Mouse (Mus musculus) limb, embryonic 12.5 days (tissue): Measurements from ENCODE around the gene Rpl29. TPM values are rescaled to one million over a fixed set of nuclear protein-coding genes. Genes with fewer than 3 reads are reported as not detected.
A peak's percentile ranks its signal among the peaks of the same experiment; 100 is the strongest.

Experiments used
- ATAC-seq: fragments of 200-750 bp; cut with Nextera tagmentation; 2 replicates; pipeline ENCODE4 v1.8.0; 2017; ENCODE audit warnings: low read depth, moderate TSS enrichment; ENCODE audit not compliant: insufficient number of reproducible peaks, insufficient read depth, low FRiP score, low TSS enrichment
- H3K27ac ChIP-seq: fragments of 300-500 bp; sonication (generic); 2 replicates; pipeline ENCODE4 v1.5.1; 2016; ENCODE audit warnings: mild to moderate bottlenecking, moderate library complexity
- H3K27me3 ChIP-seq: fragments of 300-500 bp; sonication (generic); 2 replicates; pipeline ENCODE4 v1.6.1; 2016; ENCODE audit warnings: mild to moderate bottlenecking, moderate library complexity
- H3K36me3 ChIP-seq: fragments of 300-500 bp; sonication (generic); 2 replicates; pipeline ENCODE4 v1.6.1; 2016; ENCODE audit warnings: mild to moderate bottlenecking, moderate library complexity
- H3K4me1 ChIP-seq: fragments of 300-500 bp; sonication (generic); replicated peaks from 2 replicates; pipeline ENCODE4 v1.6.1; 2016
- H3K4me2 ChIP-seq: fragments of 300-500 bp; sonication (generic); 2 replicates; pipeline ENCODE4 v1.6.1; 2016; ENCODE audit warnings: mild to moderate bottlenecking, moderate library complexity
- H3K4me3 ChIP-seq: fragments of 300-500 bp; sonication (generic); replicated peaks from 2 replicates; pipeline ENCODE4 v1.5.1; 2016; ENCODE audit warnings: mild to moderate bottlenecking
- H3K9ac ChIP-seq: fragments of 300-500 bp; sonication (generic); replicated peaks from 2 replicates; pipeline ENCODE4 v1.6.1; 2016; ENCODE audit warnings: mild to moderate bottlenecking, moderate library complexity
- H3K9me3 ChIP-seq: fragments of 300-500 bp; sonication (generic); 2 replicates; pipeline ENCODE4 v1.6.1; 2016; ENCODE audit warnings: mild to moderate bottlenecking, moderate library complexity
- WGBS: fragments of 180-500 bp; shearing (Covaris S2); methylation state at CpG from one replicate; pipeline ENCODE4 v1.1.7; 2016; 5-methylcytosine and 5-hydroxymethylcytosine counted together
- polyA plus RNA-seq: library from polyadenylated mRNA; unstranded; fragments of >200 nt; fragmentation: Nextera tagmentation; extraction: Ambion mirVana; gene quantifications from 2 replicates; pipeline ENCODE4 v1.2.1, GENCODE M21; 2016

Gene Rpl29
- polyA plus RNA-seq: 938 and 976 TPM in 2 replicates

GRCm38 (mm10) chr9:106429221-106430014 is at the start of gene Rpl29:
TSS of gene Rpl29 (plus strand) at chr9:106429454.
- Histone ChIP-seq H3K4me2 (peak within 1 kb of the TSS; percentile 84), H3K9ac (peak within 1 kb of the TSS; percentile 97), H3K4me3 (peak within 1 kb of the TSS; percentile 89), H3K36me3 (peaks cover 39% of the 10 kb centered on the region), H3K4me1 (peaks cover 12% of the 10 kb centered on the region), H3K27ac (peak within 1 kb of the TSS; percentile 96), H3K9me3 (no peaks in the 10 kb centered on the region), H3K27me3 (no peaks in the 10 kb centered on the region)
- peak; percentile 87 for ATAC-seq
- WGBS: under 1% methylated on average over 55 of the region's 55 CpGs

GRCm38 (mm10) chr9:106386181-106386864 is 42.9 kb upstream of the Rpl29 start:
- Histone ChIP-seq H3K9ac (no peak overlapping the region), H3K27me3 (no peaks in the 10 kb centered on the region), H3K36me3 (no peaks in the 10 kb centered on the region), H3K9me3 (no peaks in the 10 kb centered on the region), H3K4me3 (no peak overlapping the region), H3K4me1 (peaks cover 36% of the 10 kb centered on the region), H3K27ac (no peak overlapping the region), H3K4me2 (no peak overlapping the region)
- ATAC-seq: no peak
- WGBS: 86% methylated on average over 12 of the region's 12 CpGs

GRCm38 (mm10) chr9:106392828-106393527 is 36.3 kb upstream of the Rpl29 start:
- H3K4me3 ChIP-seq: no peak overlapping the region
- H3K36me3 ChIP-seq: no peaks in the 10 kb centered on the region
- H3K27ac ChIP-seq: no peak overlapping the region
- 70% methylated on average over 11 of the region's 11 CpGs for WGBS
- no peaks in the 10 kb centered on the region for H3K27me3 ChIP-seq
- no peak overlapping the region for H3K9ac ChIP-seq
- H3K4me2 ChIP-seq: no peak overlapping the region
- ATAC-seq: no peak
- no peaks in the 10 kb centered on the region for H3K9me3 ChIP-seq
- peaks cover 23% of the 10 kb centered on the region for H3K4me1 ChIP-seq

- Histone ChIP-seq H3K9me3 (no peaks in the 10 kb centered on the region), H3K36me3 (no peaks in the 10 kb centered on the region), H3K4me3 (no peak overlapping the region), H3K27me3 (no peaks in the 10 kb centered on the region), H3K4me2 (no peak overlapping the region), H3K9ac (no peak overlapping the region), H3K4me1 (peaks cover 23% of the 10 kb centered on the region), H3K27ac (no peak overlapping the region)
- WGBS: 92% methylated on average over 8 of the region's 8 CpGs
- ATAC-seq: no peak
These were observed 35.7 kb upstream of the Rpl29 start for GRCm38 (mm10) chr9:106393548-106393947.

GRCm38 (mm10) chr9:106394649-106395602 is 34.3 kb upstream of the Rpl29 start:
- ATAC-seq: no peak
- no peaks in the 10 kb centered on the region for H3K9me3 ChIP-seq
- peak overlapping the region; percentile 4; the same call in 1 of the 2 replicates for H3K27ac ChIP-seq
- no peak overlapping the region for H3K4me3 ChIP-seq
- H3K9ac ChIP-seq: peak overlapping the region; percentile 37
- 57% methylated on average over 11 of the region's 11 CpGs for WGBS
- H3K4me2 ChIP-seq: no peak overlapping the region
- H3K4me1 ChIP-seq: peaks cover 30% of the 10 kb centered on the region
- no peaks in the 10 kb centered on the region for H3K27me3 ChIP-seq
- H3K36me3 ChIP-seq: no peaks in the 10 kb centered on the region

- H3K4me1 ChIP-seq: peaks cover 21% of the 10 kb centered on the region
- no peak overlapping the region for H3K9ac ChIP-seq
- H3K4me3 ChIP-seq: no peak overlapping the region
- 67% methylated on average over 4 of the region's 4 CpGs for WGBS
- H3K4me2 ChIP-seq: no peak overlapping the region
- H3K27ac ChIP-seq: no peak overlapping the region
- no peak for ATAC-seq
- H3K27me3 ChIP-seq: no peaks in the 10 kb centered on the region
- H3K36me3 ChIP-seq: no peaks in the 10 kb centered on the region
- no peaks in the 10 kb centered on the region for H3K9me3 ChIP-seq
These were observed 31.5 kb upstream of the Rpl29 start for GRCm38 (mm10) chr9:106397733-106398132.

- Histone ChIP-seq H3K36me3 (no peaks in the 10 kb centered on the region), H3K9me3 (no peaks in the 10 kb centered on the region), H3K4me1 (peaks cover 24% of the 10 kb centered on the region), H3K27ac (no peak overlapping the region), H3K9ac (no peak overlapping the region), H3K27me3 (no peaks in the 10 kb centered on the region), H3K4me2 (no peak overlapping the region), H3K4me3 (no peak overlapping the region)
- WGBS: 71% methylated on average over 9 of the region's 9 CpGs
- no peak for ATAC-seq
These were observed 30.5 kb upstream of the Rpl29 start for GRCm38 (mm10) chr9:106398667-106399311.

- 60% methylated on average over 3 of the region's 3 CpGs for WGBS
- Histone ChIP-seq H3K36me3 (no peaks in the 10 kb centered on the region), H3K9me3 (no peaks in the 10 kb centered on the region), H3K27ac (no peak overlapping the region), H3K4me1 (peaks cover 18% of the 10 kb centered on the region), H3K9ac (no peak overlapping the region), H3K4me3 (no peak overlapping the region), H3K27me3 (no peaks in the 10 kb centered on the region), H3K4me2 (no peak overlapping the region)
- no peak for ATAC-seq
These were observed 29.4 kb upstream of the Rpl29 start for GRCm38 (mm10) chr9:106399808-106400207.

- 79% methylated on average over 5 of the region's 5 CpGs for WGBS
- ATAC-seq: no peak
These were observed 27.1 kb upstream of the Rpl29 start for GRCm38 (mm10) chr9:106402149-106402548.

More at GRCm38 (mm10) chr9:106402149-106402548, 27.1 kb upstream of the Rpl29 start:
- Histone ChIP-seq H3K27ac (no peak overlapping the region), H3K4me1 (peaks cover 26% of the 10 kb centered on the region), H3K9me3 (no peaks in the 10 kb centered on the region), H3K4me2 (no peak overlapping the region), H3K36me3 (no peaks in the 10 kb centered on the region), H3K4me3 (no peak overlapping the region), H3K27me3 (no peaks in the 10 kb centered on the region), H3K9ac (no peak overlapping the region)
